Mouse (Mus musculus) 416B (cell line): ENCODE measurements around the gene Clrn2.

Source experiments
- DNase-seq: peaks from one replicate; pipeline ENCODE4 v3.0.0; 2011; ENCODE audit warnings: low read depth

The Clrn2 gene

DNA sequence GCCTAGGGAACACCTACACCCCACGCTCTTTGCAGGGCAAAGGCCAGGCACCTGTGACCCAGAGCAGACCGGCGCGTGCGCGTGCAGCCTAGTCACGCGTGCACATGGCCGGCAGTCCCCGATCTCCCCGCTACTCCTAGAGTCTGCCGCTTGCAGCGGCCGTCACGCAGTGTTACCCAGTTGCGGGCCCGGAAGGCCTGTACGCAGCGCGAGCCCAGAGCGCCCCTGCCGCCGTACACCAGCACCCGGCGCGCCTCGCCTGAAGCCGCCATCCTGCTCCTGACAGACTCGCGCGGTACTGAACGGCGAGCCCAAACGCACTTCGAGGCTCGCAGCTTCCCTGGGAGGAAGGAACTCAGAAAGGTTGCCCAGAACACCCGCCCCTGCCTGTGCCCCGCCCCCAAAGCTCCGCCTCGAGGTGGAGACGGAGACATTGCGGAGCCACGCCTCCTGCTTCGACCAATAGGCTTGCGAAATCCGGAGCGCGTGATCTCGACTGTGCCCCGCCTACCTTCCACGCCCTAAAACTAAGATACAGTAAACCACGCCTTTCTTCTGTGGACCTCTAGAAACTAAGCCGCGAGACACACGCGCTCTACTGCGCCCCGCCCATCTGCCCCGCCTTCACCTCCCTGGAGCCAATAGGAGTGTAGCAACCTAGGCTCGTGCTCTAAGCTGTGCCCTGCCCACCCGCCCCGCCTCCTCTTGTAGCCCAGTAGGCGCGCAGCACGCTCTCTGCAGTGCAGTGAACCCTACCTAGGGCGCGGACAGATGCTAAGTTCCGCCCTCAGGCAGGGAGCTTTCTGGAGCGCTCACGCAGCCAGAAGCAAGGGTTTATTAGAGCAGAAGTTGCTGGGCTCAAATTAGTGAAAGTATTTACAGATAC, 3.5 kb upstream of the Clrn2 start, which contains the start of gene Qdpr:
Gene Qdpr, minus strand, starts transcription at position 406 of the 886 bp plus-strand sequence.
- DNase-seq = peak; percentile 100

DNA sequence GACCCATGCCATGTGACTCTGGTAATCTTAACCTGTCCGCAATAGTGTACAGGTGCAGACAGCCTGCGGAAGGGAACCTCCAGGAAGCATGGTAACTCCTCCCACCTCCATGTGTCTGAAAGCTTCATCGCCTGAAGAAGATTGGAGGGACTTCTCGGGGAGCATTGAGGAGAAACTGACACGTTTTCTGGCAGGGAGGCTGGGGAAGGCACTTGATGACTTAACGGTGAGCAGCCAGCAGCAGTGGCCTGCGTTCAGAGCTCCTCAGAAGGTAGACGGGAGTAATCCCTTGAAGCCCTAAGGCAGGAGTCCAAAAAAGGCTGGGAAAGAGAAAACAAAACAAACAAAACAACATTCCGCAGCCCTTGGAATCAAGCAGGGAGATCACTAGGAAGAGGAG, 905 bp downstream of the Clrn2 start:
- DNase-seq = no peak

DNA sequence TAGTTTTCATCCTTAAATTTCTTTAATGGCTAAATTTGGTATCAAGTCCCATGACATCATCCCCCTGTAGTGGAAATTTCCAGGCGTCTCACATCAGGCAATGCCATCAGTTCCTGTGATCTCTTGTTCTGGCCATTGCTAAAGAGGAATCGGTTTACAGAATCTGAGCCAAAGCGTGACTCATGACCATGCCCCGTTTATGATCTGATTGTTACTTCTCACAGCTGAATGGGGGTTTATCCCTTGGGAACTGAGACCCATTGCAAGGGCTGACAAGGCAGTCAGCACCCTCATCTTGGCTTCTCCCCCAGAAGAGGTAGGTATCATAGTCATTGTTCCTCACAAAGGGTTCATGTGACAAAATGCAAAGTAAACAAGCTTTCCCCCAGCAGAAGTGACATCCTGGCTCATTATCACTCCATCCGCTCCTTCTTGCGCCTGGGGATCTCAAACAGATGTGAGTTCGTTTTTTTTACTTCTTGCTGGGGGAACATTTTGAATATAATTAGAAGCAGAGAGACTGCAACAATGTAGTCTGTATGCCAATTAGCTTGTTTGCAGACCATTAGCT, 19.4 kb downstream of the Clrn2 start:
- DNase-seq = peak; percentile 69

DNA sequence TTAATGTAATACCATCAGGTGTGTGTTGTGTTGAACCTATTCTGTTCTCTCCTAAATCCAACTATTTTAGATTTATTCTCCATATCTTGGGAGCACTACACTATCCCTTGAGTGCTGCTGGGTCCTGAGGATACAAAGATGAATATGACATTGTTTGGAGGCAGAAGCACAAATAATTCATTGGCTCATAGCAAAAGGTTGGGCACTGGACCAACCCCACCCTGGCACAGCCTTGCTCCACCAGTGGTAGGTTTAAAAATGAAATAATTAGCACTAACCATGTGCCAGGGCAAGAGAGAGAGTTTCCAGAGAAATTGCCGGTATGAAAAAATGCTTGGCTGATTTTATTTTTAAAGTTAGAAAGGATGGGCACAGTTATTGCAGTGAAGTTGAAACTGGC, 20.0 kb downstream of the Clrn2 start:
- no peak for DNase-seq

DNA sequence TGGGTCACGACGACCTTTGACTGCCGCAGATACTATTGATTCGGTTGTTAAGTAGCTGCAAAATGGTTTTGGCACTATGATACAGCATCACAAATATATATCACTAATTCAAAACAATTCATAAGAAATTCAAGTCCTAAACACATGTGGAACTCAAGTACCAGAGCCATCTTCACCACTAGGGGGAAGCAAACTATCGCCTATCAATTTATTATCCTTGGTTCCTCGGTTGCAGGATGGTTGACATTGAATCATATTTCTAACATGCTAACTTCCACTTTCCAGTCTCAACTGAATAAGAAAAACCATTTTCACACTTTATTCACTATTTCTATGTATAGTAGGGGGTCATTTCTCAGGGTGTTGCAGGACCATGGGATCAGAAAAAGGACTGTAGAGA, 20.7 kb downstream of the Clrn2 start:
- DNase-seq = peak; percentile 83

DNA sequence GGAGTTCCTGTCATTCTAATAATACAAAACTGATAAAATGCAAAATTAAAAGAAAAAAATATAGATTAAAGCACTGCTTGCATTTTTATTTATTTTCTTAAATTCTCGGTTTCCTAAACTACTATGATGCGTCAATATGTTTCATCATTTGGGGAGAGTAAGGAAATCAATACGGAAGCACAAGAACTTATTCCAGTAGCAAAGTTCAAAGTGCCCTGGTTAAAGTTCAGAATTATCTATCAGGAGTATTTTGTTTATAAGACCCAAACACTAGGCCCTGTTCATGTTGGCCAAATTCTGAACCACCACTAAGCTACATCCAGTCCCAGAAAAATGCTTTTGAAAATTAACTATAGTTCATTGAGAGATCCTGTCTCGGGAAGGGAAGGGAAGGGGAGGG, 21.2 kb downstream of the Clrn2 start:
- no peak for DNase-seq

DNA sequence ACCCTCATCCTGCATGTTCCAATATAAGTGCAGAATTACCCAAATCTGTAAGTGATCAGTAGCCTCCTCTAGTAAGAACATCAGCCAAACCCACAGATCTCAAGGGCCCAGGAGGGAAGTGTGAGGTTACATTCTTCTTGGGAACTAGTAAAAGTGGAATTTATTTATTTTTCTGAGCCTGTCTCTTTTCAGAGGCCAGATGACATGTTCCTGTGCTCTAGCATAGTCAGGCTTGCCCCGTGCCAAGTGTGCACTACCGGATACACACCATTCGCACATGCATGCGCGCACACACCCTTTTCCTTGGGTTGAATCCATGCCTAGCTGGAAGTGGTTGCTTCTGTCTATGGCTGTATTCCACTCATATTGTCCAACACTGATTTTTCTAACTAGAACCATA, 22.2 kb downstream of the Clrn2 start:
- no peak for DNase-seq

DNA sequence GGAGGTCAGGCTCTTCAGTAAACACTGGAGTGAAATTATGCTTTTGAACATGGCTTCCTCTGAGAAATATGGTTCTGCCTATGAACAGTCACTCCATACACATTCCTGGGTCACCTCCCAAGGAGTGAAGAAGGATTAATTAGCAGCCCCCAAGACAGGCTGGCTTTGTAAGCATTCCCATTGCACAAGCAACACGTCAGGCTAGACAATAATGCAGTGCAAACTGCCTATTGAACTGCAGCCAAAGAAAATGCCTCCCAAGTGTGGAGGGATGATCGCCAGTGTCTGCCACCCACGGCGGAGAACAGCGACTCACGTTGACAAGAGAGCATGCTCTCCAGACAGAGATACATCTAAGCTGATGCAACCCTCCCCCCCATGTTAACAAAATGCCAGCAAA, 22.7 kb downstream of the Clrn2 start:
- no peak for DNase-seq

DNA sequence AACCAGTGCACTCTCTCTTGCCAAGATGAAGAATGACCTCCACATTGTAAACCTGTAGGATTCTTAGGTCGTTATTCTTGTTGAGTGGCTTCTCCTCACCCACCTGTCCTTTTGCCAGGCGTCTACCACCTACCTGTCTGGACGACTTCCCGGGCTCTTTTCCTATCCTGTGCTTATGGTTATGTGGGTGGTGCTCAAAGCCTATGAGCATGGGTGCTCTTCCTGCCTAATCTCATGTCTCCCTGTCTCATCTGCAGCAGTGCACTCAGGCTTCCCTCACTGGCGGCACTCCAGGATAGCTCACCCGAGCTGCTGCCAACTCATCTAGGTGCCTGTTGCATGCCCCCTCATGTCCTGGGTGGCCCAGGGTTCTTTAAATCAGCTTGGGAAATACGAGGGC, 24.1 kb downstream of the Clrn2 start:
- DNase-seq = no peak

DNA sequence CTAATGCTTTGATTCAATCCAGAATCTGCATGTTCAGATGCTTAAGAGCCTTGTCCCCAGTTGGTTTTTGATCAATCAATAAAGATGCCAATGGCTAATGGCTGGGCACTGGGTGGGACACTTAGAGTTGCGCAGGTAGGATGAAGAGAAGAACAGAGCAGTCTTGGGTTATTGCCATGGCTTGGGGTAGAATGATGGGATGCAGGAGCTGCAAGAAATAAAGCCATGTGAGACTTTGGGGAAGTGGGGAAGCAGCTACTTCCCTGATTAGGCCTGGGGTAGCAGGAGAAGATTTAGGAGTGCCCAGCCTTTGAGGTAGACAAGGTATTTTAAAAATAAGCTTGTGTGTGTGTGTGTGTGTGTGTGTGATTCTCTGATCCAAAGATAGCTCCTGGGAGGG, 26.5 kb downstream of the Clrn2 start:
- no peak for DNase-seq

DNA sequence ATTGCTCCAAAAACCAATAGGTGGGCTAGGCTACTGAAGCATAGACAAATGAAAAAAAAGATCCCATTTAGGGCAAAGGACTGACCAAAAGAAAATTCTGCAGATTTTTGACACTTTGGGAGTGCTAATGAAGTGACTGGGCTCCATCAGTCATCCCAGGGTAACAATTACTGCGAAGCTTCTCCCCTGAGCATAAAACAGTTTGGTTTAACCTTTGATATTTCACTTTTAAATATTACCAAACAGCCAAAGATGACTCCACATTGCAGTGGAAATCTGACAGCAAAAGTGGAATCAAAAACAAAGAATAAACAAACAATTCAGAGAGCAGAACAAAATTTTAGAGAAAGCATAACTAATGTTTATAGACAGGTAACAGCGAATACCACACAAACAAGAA, 27.6 kb downstream of the Clrn2 start:
- no peak for DNase-seq

DNA sequence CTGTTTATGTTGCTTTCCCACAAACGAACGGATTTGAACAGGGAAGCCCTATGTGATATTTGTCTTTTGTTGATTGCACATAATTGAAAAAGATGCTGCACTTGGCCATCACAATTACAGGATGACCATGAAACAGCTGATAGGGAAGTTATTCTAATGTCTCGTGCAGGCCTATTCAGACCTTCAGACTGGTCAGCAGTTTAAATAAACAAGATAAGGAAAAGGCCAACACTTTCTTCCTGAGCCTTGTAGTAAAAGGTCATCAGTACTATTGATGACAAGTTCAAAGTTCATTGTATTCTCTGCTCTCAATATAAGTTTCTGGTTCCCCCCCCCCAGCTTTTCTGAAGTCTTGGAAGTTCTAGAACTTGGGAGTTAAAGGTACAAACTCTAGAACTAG, 29.1 kb downstream of the Clrn2 start:
- DNase-seq = no peak

DNA sequence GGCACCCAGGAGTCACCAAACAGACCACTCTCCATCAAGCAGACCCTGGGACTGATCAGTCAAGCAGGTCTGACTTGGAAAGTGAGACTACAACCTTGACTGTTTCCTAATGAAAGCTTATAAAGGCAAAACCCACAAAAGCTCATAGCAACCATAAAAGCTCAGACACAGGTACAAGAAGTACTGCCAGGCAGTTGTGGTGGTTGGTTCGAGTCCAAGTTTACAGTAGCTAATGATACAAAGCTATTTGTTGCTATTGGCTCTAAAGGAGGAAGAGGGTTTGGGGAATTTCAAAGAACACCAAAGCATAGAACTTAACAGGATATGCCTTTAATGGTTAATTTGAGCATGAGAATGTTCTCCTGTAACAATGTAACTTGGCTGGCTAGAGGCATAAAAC, 30.1 kb downstream of the Clrn2 start:
- no peak for DNase-seq

DNA sequence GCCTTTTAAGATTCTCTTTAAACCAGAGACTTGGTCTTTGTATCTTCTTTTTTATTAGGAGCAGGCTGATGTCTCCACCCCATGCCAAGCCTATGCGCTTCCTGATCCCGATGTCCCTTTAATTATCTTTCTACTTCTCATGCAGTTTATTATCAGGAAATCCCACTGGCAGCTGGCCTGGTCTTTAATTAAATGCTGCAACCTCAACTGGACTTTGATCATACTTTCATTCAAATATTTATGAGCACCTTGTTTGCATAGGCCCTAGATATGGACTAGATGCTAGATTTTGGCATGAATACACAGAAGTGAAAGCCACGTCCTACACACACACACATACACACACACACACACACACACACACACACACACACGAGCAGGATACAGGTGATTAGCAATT, 38.2 kb downstream of the Clrn2 start:
- DNase-seq = no peak

DNA sequence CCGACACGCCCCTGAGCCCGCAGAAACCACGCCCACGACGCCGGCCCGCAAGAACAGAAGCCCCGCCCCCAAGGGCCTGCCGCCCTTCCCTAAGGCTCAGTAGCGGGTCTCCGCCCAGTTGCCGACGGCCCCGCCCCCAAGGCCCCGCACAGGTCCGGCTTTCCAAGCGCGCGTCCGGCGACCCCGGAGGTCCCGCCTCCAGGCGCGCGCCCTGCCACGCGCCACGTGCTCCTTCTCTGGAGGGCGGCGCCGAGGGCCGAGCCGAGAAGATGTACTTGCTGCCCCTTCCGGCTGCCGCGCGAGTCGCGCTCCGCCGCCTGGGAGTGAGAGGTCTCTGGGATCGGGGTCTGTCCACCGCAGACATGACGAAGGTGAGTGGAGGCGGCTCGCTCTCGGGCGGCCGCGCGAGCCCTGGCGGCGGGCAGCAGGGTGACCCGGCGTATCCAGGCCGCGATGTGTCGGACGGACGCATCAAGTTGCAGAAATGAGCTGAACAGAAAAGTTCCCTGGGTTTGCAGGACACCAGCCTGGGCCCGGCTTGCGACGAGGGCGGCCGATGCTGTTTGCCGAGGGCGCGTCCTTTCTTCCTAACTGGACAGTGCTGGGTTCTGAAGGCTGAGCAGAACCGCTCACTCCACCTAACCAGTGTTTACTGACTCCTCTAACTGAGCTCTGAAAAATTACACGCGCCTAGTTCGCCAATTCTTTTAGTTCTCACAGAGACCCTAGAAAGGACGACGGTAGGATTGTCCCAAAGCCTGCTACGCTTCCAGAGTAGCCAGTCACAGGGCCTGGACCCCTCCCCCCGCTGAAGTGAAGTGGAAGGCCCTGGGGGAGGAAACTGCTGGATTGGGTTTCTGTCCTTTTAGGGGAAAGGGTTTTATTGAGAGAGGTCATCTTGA, 39.9 kb downstream of the Clrn2 start, which contains the start of gene Lap3:
Gene Lap3, plus strand, starts transcription at position 184 of the 902 bp plus-strand sequence.
- peak; percentile 97 for DNase-seq

DNA sequence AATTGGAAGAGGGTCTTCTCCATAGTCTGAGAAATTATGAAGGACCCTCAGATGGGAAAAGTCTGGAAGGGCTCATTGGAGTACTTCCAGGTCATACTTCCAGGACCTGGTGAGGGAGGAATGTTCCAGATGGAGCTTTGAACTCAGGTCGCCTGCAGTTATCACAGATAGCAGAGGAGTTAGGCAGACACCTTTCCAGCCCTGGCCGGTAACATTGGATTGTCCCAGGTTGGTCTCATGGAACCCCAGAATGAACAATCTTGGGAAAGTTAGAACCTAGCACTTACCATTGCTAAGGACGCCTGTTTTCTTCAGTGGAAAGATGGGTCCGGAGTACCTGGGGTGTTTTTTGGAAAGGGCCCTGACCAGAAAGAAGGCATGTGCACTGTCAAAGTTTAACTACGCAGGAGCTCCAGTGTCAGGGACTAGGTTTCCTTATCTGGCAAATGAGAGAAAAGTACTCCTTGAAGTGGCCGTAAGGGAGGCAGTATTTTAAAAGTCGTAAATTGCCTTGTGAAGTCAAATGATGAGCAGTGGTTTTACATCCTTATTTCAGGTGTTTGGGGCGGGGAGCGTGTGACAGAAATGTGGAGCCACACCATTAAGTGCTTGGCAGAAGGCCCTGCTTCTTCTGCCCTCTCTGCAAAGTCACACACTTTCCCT, 40.7 kb downstream of the Clrn2 start:
- DNase-seq = no peak

DNA sequence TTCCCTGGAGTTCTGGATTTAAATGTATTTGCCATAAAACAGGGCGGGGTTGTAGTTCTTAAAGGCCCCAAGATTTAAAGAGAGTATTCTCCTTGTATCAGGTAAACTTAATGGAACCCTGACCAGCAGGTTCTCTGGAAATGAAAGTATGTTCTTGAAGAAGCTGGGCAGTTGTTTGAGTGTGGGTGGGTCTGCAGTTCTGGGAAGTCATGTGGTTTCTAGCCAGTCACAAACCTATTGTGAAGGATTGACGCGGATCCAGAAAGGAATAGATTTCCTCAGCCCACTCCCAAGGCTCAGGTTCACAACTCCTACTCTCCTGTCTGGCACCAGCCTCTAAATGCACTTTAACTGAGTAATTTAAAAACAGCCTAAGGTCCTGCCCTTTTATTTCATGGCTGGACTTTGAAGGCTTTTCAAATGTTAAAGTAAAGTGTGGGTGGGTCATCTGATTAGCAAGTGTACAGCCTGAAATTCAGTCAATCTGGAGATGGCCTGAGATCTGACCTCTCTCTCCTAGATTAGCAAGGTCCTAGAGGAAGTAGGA, 42.0 kb downstream of the Clrn2 start:
- no peak for DNase-seq

DNA sequence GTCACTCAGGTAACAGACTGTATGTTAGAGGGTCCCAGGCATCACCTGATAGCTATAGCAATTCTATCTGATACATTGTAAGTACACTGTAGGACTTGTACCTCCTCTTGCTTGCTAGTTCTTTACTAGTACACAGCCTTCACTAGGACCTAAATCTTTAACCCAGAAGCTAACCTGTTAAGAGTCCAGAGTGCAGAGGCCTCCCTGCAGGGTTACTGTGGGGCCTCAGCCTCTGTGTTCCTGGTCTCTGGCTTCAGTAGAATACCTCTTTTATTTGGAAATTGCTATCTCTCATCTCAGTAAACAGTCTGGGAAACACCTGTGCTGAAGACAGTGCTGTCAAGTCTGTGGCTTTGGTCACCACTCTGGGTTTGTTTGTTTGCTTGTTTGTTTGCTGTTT, 42.5 kb downstream of the Clrn2 start:
- DNase-seq = no peak

DNA sequence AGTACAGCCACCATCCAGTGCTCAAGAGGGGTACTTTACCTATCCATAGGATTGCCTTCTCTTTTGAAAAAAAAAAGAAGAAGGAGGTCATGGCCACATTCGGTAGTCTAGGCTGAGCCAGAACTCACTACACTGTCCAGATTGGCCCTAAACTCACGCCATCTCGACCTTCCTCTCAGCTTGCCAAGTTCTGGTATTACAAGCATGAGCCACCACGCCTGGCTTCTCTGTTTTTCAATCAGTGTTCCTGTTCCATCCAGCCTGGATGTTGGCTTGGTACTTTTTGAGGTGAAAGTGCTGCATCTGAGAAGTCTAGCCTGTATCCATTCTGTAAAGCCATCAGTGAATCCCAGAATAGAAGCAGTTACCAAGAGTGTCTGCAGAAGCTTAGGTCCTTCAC, 42.9 kb downstream of the Clrn2 start:
- DNase-seq = no peak

DNA sequence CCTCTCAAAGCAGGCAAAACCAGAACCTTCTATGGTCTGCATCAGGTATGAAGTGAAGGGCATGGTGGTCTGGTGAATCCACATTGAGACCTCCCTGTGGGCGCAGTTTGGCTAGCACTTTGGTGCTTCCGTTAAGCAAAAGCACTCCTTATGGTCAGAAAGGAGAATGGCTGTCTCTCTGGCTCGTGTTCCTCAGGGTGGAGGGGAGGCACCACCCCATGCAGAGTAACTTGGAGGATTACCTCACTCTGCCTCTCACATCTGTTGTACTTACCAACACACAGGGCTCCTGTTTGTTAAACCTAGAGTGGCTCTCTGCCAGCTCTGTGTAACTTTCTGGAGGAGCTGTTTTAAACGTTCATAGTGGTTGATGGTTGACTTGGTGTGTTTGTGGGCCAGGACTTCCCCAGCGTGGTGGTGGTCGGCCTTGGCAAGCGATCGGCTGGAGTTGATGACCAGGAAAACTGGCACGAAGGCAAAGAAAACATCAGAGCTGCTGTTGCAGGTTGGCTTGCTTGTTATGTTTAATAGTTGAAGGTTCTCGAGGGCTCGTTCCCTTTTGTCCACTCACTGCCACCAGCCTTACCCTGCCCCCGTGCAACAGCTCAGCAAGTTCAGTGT, 43.5 kb downstream of the Clrn2 start:
- no peak for DNase-seq

DNA sequence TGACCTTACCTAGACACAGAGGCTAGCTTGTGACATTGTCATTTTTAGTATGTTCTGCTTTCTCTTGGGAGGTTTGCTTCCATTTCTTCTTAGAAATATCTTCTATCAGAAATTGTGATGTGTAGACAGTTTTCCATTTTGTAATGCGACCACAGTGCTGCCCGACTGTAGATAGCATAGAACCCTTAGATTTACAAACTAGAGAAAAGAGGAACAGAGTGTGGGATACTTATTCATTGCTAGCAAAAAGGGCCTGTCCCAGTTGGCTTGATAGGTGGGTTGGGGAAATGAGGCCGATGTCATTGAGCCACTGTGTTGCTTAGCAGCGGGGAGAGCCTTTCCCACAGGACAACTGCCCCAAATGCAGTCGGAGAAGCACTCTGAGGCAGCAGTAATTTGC, 44.0 kb downstream of the Clrn2 start:
- peak; percentile 7 for DNase-seq
